Mouse (Mus musculus): Measurements from ENCODE around the gene Neu1. TPM values are rescaled to one million over a fixed set of nuclear protein-coding genes. Genes with fewer than 3 reads are reported as not detected.

Neu1 gene
- 10 to 100 TPM; 10.5 to 12.0 TPM for total RNA-seq (2021)
- long read RNA-seq, experiment 1, transcript Neu1-201 (6 exons, 2,474 nt), result major isoform, 8 of 12 reads
- long read RNA-seq, experiment 1, partial matches to known transcripts, result 1 of 12 reads
- long read RNA-seq, experiment 1, other reads (novel, unspliced or antisense), result 3 of 12 reads
- long read RNA-seq, experiment 2, transcript Neu1-201 (6 exons, 2,474 nt), result major isoform, 20 of 21 reads
- long read RNA-seq, experiment 2, partial matches to known transcripts, result 0 of 21 reads
- long read RNA-seq, experiment 2, other reads (novel, unspliced or antisense), result 1 of 21 reads

DNA sequence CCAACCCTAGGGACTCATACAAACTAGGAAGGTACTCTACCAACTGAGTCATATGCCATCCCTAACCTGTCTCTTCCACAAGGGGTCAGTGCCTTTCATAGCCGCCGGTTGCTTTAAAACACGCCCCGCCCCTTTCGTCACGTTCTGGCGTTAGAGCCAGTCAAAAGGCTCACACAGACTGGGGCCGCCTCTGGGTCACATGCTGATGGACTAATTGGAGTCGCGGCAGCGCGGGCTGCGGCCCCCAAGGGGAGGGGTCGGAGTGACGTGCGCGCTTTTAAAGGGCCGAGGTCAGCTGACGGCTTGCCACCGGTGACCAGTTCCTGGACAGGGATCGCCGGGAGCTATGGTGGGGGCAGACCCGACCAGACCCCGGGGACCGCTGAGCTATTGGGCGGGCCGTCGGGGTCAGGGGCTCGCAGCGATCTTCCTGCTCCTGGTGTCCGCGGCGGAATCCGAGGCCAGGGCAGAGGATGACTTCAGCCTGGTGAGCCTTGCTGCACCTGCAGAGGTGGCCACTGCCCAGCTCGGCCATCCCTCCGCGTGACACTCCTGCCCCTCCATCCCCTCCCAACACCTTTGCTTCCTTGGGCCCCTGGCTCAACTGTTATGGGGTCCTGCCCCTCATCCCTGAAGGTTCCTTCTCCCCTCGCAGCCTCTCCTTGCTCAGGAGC, at the start of gene Neu1:
Gene Neu1, plus strand, starts transcription at position 193 of the 674 bp plus-strand sequence.
- intact Hi-C loops (cut with DNase I), result loop anchor here (2.0 to 10.0 kb wide), 2 partner anchors 20 to 54 kb away; partner anchors contain the start of gene Lsm2
- TF ChIP-seq CTCF (IDR thresholded peaks at IDR 0.05), result peak; percentile 84
- peak; percentile 99 for DNase-seq
- Histone ChIP-seq H3K27ac (peak within 1 kb of the TSS; percentile 94), H3K4me3 (peak within 1 kb of the TSS; percentile 89)

DNA sequence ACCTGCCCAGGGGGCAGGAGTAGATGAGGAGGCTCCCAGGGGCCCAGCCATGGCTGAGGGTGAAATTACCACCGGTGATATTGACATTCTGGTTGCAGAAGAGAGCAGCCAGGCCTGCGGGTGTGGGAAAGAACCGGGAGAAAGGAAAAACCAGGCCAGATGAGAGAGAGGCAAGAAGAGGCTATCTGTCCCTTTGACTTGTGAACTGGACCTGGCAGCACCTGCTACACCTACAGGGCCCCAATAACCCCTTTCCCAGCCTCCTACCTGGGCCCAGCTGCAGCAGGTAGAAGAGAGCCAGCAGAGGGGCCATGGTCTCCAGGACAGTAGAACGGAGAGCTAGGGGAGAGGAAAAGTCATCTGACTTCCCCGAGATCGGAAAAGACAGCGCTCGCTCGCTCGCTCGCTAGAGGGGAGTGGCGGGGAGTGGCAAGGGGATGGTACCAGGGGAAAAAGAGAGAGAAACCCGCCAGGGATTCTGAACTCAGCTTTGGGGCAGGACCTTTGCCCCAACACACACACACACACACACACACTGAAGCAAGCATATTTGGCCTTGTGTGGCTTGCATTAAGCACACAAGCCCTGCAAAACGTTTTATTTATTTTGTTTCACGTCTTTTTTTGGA, 49.3 kb upstream of the Neu1 start, which contains the start of gene Gm20547:
Gene Gm20547, minus strand, starts transcription at position 360 of the 628 bp plus-strand sequence.
- no peak for TF ChIP-seq CTCF (IDR thresholded peaks at IDR 0.05)
- no peak for DNase-seq
- peak within 1 kb of the TSS; percentile 45 for H3K4me3 ChIP-seq
- intact Hi-C loops (cut with DNase I), result no loop called here
- no peak within 1 kb of the TSS for H3K27ac ChIP-seq

DNA sequence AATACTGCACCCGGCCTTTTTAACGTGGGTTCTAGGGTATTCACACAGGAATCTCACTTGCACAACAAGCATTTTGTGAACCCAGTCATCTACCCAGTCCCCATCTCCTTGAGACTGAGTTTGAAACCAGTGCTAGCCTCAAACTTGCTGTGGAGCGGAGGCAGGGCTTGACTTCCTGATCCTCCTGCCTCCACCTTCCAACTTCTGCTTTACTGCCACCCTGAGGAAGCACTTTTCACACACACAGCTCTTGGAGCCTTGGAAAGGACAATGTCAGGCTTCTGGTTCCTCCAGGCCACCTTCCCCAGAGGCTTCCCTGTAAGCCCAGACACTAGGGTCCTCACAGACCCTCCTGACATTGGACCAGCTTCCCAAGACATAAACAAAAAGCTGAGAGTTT, 47.7 kb upstream of the Neu1 start:
- intact Hi-C loops (cut with DNase I), result no loop called here
- no peak for DNase-seq
- no peak for TF ChIP-seq CTCF (IDR thresholded peaks at IDR 0.05)
- no peak overlapping the region for H3K27ac ChIP-seq
- no peak overlapping the region for H3K4me3 ChIP-seq

DNA sequence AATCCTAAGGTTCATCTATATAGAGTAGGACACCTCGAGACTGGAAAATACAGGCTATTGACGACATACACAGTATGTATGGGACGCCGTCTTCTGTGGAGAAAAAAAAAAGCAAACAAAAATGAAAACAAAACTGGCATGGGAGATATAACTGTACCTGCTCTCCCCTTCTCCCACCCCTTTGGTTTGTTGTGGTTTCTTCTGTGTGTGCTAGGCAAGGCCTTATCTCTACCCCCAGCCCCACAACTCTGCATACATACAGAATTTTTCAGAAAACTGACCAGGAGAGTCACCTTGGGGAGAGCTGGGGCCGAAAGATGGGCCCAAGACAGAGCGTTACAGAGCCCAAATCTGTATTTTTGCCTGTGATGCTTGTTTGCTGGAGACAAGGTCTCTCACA, 46.3 kb upstream of the Neu1 start:
- no peak for DNase-seq
- no peak overlapping the region for H3K4me3 ChIP-seq
- intact Hi-C loops (cut with DNase I), result no loop called here
- no peak for TF ChIP-seq CTCF (IDR thresholded peaks at IDR 0.05)
- H3K27ac ChIP-seq, result no peak overlapping the region

DNA sequence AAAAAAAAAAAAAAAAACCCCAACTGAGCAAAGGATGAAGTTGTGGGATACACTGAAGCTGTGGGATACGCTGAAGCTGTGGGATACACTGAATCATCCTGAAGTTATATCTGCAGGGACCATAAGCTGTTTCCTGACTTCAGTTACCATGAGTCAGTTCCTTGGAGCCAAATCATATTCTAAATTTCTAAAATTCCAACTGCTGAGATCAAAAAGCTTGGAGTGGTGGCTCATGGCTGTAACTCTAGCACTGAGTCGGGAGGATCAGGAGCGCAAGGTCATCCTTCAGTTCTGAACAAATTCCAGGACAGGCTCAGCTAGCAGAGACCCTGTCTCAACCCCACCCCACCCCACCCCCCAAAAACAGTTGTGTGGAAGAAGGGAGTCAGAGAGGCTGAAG, 45.4 kb upstream of the Neu1 start:
- Histone ChIP-seq H3K27ac (no peak overlapping the region), H3K4me3 (no peak overlapping the region)
- TF ChIP-seq CTCF (IDR thresholded peaks at IDR 0.05), result no peak
- intact Hi-C loops (cut with DNase I), result no loop called here
- no peak for DNase-seq

DNA sequence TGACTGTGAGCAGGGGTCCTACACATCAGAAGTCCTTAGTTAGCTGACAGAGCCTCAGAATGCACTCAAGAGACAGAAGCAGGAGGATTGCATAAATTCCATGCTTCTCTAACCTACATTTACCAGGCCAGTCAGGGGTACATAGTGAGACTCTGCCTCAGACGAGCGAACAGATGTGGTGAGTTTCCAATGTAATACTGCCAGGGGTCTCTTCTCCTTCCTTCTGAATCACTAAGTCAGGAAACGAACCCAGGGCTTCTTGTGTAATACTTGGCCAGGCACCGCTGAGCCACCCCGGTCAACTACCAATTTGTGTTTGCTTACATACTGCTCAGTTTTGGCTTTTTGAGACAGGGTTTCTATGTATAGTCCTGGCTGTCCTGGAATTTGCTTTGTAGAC, 43.1 kb upstream of the Neu1 start:
- Histone ChIP-seq H3K4me3 (no peak overlapping the region), H3K27ac (no peak overlapping the region)
- TF ChIP-seq CTCF (IDR thresholded peaks at IDR 0.05), result no peak
- no peak for DNase-seq
- intact Hi-C loops (cut with DNase I), result no loop called here

DNA sequence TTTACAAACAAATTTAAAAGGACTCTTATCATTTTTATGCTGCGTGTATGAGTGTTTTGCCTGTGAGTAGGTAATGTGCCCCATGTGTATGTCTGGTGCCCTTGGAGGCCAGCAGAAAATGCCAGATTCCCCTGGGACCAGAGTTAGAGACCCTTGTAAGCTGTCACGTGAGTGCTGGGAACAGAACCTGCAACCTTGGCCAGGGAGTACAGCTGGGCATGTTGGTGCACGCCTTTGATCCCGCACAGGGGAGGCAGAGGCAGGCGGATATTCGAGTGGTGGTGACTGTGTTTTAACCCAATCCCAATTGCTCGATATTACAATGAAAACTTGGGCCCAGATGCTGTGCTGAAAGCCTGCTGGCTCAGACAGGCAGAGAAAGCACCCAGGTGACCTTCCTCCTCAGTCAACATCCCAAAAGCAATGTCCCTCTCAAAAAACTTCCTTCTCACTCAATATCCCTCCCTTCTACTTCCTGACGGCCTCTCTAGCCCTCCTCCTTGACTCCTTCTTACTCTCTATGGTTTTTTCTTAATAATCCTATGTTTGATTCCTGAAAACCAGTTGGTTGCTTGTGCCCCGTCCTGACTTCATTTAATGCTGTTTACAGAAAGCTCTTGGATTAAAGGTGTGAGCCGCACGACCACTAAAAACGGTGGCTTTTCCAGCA, 40.8 kb upstream of the Neu1 start:
- no peak for DNase-seq
- no peak overlapping the region for H3K4me3 ChIP-seq
- intact Hi-C loops (cut with DNase I), result no loop called here
- TF ChIP-seq CTCF (IDR thresholded peaks at IDR 0.05), result no peak
- no peak overlapping the region for H3K27ac ChIP-seq

DNA sequence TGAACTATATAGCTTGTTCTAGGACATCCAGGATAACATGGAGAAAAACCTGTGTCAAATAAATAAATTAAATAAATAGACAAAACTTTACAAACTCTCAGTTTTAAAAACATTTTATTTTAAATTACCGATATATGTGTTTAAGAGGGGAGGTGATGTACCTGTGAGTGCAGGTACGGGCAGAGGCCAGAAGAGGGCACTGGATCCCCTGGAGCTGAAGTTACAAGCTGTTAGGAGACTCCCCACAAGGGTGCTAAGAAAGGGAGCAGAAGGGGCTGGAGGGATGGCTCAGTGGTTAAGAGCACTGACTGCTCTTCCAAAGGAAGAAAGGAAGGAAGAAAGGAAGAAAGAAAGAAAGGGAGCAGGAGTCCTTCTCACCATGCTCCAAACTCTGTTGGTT, 39.7 kb upstream of the Neu1 start:
- no peak overlapping the region for H3K27ac ChIP-seq
- no peak for DNase-seq
- TF ChIP-seq CTCF (IDR thresholded peaks at IDR 0.05), result peak; percentile 24; the same call in 1 of the 2 replicates
- no peak overlapping the region for H3K4me3 ChIP-seq
- intact Hi-C loops (cut with DNase I), result no loop called here

DNA sequence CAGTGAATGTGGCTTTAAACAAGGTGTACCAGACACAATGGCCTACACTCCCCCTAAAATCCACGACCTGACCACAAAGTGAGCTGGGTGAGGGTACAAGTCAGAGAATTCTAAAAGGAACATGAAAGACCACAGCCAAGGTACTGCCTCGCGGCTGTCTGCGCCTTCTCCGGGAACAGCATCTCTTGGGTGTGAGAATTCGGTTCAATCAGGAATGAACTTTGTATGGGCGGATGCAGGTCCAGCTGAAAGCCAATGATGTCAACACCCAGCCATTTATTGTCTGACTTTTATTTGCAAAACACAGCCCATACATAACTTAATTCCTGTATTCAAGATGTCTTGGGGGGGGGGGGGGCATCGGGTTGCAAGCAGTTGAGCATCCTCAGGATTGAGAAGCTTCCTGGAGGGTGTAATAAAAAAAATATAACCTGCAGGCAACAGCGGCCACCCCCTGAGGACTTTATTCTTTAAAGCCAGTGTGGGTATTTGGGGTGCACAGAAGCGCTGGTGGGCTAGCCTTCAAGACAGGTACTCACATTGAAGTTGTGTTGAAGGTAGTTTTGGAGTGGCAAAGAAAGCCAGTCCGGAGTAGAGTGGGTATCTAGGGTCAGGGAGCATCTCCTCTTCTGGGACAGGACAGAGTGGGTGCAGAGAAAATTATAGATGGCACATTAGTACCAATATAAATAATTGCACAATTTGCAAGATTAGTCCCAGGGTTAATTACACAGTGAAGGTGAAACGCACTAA, 37.8 kb upstream of the Neu1 start:
- no peak for TF ChIP-seq CTCF (IDR thresholded peaks at IDR 0.05)
- no peak for DNase-seq
- intact Hi-C loops (cut with DNase I), result no loop called here
- Histone ChIP-seq H3K4me3 (peak overlapping the region; percentile 89), H3K27ac (peak overlapping the region; percentile 95)

DNA sequence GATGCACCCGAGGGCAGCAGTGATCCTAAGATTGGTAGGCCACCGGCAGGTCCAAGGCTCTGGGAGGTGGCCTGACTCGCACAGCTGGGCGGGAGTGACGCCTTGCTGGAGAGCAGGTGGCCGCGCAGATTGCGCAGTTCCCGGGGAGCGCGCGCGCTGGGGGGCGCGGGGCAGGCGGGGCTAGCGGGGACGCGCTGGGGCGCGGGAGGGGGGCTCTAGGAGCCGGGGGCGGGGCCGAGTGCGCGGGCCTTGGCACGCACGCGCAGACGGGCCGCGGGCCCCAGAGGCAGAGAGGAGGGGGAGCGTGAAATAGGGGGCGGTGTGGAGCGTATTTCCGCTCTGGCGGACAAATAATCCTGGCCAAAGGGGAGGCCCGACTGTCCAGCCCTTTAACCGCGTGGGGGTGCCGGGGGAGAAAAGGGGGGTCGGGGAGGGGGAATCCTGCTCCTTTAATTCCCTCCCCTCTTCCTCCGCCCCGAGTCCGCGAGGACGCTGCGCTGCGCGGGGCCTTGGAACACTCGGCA, 36.9 kb upstream of the Neu1 start:
- peak; percentile 10; the same call in 1 of the 2 replicates for TF ChIP-seq CTCF (IDR thresholded peaks at IDR 0.05)
- intact Hi-C loops (cut with DNase I), result loop anchor here (2.0 kb wide), 1 partner anchor 43 kb away; the partner anchor contains the start of genes Nelfe and Skiv2l
- peak overlapping the region; percentile 95 for H3K27ac ChIP-seq
- peak overlapping the region; percentile 89 for H3K4me3 ChIP-seq
- peak; percentile 98 for DNase-seq

DNA sequence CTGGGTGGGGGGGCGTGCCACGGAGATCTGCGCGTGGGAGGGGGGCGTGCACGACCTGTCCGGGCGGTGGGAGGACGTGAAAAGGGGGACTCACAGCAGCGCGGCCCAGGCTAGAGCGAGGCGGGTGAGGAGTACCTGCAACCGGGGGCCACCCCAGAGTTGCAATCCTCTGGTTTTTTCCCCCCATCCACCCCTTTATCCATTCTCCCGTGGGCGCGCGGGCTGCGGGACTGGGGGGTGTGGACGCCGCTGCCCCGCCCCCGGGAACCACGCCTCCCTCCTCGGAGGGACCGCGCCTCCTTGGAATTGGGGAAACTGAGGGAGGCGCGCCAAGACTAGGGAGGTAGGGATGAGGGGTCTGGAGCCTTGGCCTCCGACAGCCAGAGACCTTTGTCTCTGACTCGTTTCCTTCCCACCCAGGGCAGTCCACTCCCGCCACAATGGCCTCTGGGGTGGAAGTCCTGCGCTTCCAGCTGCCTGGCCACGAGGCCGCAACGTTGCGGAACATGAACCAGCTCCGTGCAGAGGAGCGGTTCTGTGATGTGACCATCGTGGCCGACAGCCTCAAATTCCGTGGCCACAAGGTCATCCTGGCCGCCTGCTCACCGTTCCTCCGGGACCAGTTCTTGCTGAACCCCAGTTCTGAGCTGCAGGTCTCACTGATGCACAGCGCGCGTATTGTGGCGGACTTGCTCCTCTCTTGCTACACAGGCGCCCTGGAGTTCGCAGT, 36.1 kb upstream of the Neu1 start:
- no peak for TF ChIP-seq CTCF (IDR thresholded peaks at IDR 0.05)
- DNase-seq, result peak; percentile 71
- Histone ChIP-seq H3K4me3 (peak overlapping the region; percentile 89), H3K27ac (peak overlapping the region; percentile 95)
- intact Hi-C loops (cut with DNase I), result loop anchor here (2.0 to 5.0 kb wide), 2 partner anchors 44 to 347 kb away; partner anchors contain the start of genes Ddx39b, Nelfe and Skiv2l
